Mouse (Mus musculus): Measurements from ENCODE around the gene Aqp2. TPM values are rescaled to one million over a fixed set of nuclear protein-coding genes. Genes with fewer than 3 reads are reported as not detected.

Gene Aqp2
- not detected in 2 replicates for polyA plus RNA-seq (2015; fragmentation: Nextera tagmentation; extraction: Ambion mirVana)

DNA sequence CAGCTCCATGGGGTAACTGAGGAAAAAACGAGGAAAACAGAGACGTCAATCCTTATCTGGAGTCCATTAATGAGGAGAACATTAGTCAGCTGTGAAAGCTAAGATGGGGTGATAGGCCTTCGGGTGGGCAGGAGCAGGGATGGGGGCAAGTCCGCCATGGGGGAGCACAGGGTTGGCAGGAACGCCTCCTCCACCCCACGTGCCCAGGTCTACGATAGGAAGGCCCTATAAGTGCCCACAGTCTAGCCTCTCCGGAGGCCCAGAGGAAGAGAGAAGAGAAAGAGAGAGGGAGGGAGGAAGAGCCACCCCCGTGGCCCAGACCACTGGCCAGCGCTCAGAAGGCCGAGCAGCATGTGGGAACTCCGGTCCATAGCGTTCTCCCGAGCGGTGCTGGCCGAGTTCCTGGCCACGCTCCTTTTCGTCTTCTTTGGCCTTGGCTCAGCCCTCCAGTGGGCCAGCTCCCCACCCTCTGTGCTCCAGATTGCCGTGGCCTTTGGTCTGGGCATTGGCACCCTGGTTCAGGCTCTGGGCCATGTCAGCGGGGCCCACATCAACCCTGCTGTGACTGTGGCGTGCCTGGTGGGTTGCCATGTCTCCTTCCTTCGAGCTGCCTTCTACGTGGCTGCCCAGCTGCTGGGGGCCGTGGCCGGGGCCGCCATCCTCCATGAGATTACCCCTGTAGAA lies at the start of gene Aqp2:
Aqp2 (plus strand) TSS at position 254 of the 684 bp plus-strand sequence.
- no peak within 1 kb of the TSS for H3K27ac ChIP-seq (ENCODE audit: low read length)
- ATAC-seq (ENCODE audit: insufficient read depth, low FRiP score), result no peak
- H3K9ac ChIP-seq (ENCODE audit: low read length), result no peak within 1 kb of the TSS
- H3K4me3 ChIP-seq (replicated peaks; ENCODE audit: low read length), result no peak within 1 kb of the TSS
- peaks cover 37% of the 10 kb centered on the region for H3K27me3 ChIP-seq (ENCODE audit: control insufficient read depth, insufficient read depth, low read length)
- 0 out of 2 replicates have a peak, but pooled peaks cover 4% of the 10 kb centered on the region for H3K4me1 ChIP-seq (ENCODE audit: control insufficient read depth, insufficient read depth, low read length)
- no peaks in the 10 kb centered on the region for H3K36me3 ChIP-seq (ENCODE audit: control insufficient read depth, insufficient read depth, low read length)
- H3K4me2 ChIP-seq (ENCODE audit: low read depth, low read length), result no peak within 1 kb of the TSS
- no peaks in the 10 kb centered on the region for H3K9me3 ChIP-seq (replicated peaks; ENCODE audit: control insufficient read depth, low read length)
- 81% methylated on average over 26 of the region's 26 CpGs for WGBS

DNA sequence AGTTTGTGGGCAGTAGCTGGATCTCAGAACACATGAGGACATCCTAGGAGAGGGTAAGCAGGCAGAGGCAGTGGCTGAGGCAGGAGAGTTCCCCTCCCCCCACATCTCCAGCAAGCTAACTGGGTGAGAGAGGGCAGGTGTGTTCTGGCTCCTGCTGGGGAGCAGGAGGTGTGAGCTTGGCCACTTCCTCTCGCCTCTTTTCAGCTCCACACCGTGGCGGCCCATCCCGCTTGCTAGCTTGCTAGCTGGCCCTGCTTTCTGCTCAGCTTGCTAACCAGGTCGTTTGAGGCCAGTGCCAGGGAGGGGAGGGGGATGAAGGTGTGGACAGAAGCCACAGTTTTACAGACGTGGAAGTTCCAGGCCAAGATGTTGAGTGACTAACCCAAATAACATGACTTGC lies 47.7 kb upstream of the Aqp2 start:
- 21% methylated on average over 6 of the region's 6 CpGs for WGBS
- H3K27me3 ChIP-seq (ENCODE audit: control insufficient read depth, insufficient read depth, low read length), result peaks cover 25% of the 10 kb centered on the region
- ATAC-seq (ENCODE audit: insufficient read depth, low FRiP score), result no peak
- H3K36me3 ChIP-seq (ENCODE audit: control insufficient read depth, insufficient read depth, low read length), result no peaks in the 10 kb centered on the region
- no peaks in the 10 kb centered on the region for H3K4me1 ChIP-seq (ENCODE audit: control insufficient read depth, insufficient read depth, low read length)
- H3K9me3 ChIP-seq (replicated peaks; ENCODE audit: control insufficient read depth, low read length), result no peaks in the 10 kb centered on the region
- no peak overlapping the region for H3K9ac ChIP-seq (ENCODE audit: low read length)
- H3K27ac ChIP-seq (ENCODE audit: low read length), result no peak overlapping the region
- no peak overlapping the region for H3K4me2 ChIP-seq (ENCODE audit: low read depth, low read length)
- no peak overlapping the region for H3K4me3 ChIP-seq (replicated peaks; ENCODE audit: low read length)

DNA sequence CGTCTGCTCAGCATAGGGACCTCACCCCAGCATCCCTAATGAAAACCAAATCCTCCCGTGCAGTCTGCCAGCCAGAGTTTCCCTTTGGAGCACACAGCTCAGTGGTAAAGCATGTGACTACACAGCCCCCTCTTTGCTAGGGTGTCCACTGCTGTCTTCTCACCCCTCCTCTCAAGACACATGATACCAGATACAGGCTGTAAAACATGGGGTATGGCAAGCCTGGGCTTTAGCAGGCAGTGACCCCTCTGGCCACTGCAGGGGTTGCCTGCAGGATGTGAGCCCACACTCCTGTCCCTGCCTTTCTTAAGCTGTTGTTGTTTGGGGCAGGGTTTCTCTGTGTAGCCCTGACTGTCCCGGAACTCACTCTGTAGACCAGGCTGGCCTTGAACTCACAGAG lies 46.8 kb upstream of the Aqp2 start:
- Histone ChIP-seq H3K4me1 (ENCODE audit: control insufficient read depth, insufficient read depth, low read length) (no peaks in the 10 kb centered on the region), H3K36me3 (ENCODE audit: control insufficient read depth, insufficient read depth, low read length) (no peaks in the 10 kb centered on the region), H3K4me3 (replicated peaks; ENCODE audit: low read length) (no peak overlapping the region), H3K4me2 (ENCODE audit: low read depth, low read length) (no peak overlapping the region), H3K27ac (ENCODE audit: low read length) (no peak overlapping the region), H3K9me3 (replicated peaks; ENCODE audit: control insufficient read depth, low read length) (no peaks in the 10 kb centered on the region), H3K27me3 (ENCODE audit: control insufficient read depth, insufficient read depth, low read length) (peaks cover 16% of the 10 kb centered on the region), H3K9ac (ENCODE audit: low read length) (no peak overlapping the region)
- WGBS, result 63% methylated on average over 3 of the region's 3 CpGs
- no peak for ATAC-seq (ENCODE audit: insufficient read depth, low FRiP score)

DNA sequence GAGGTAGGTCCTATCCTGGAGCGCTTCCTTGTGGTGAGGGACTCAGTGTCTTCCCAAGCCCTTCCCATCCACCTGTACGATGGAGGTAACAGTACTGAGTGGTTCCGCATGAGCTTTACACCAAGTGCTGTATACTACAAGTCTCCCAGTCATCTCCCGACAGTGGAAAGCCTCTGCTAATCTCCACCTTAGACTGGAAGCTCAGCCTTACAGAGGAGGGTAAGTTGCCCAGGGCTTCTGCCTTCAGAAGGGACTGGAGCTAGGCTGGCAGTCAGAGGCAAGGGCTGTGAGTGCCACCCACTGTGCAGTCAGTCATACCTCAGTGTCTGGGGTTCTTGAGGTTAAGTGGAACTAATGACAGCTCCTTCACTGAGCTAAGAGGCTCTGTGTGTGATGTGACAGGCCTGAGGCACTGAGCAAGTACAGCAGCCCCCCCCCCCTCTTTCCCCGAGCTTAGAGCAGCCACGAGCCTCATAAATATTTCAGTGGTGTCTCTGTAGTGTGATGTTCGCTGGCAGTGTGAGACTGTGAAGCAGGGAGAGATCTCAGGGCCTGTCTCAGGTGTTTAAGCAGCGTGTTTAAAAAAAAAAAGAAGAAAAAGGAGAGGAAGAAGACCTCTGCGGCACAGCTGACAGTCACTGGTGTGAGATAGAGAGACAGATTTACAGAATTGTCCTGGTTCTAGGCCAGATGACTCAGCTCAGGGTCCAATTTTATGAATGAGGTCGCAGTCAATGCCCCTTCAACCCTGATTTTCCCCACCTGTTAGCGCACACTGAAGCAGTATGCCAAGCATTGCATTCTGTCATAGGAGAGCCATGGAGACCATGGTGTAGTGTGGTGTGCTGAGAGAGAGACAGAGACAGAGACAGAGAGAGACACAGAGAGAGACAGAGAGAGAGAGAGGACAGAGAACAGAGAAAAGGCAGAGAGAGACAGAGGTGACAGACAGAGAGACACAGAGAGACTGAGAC lies 41.7 kb upstream of the Aqp2 start:
- Histone ChIP-seq H3K27ac (ENCODE audit: low read length) (no peak overlapping the region), H3K4me3 (replicated peaks; ENCODE audit: low read length) (no peak overlapping the region), H3K9me3 (replicated peaks; ENCODE audit: control insufficient read depth, low read length) (no peaks in the 10 kb centered on the region), H3K36me3 (ENCODE audit: control insufficient read depth, insufficient read depth, low read length) (no peaks in the 10 kb centered on the region), H3K4me1 (ENCODE audit: control insufficient read depth, insufficient read depth, low read length) (no peaks in the 10 kb centered on the region), H3K4me2 (ENCODE audit: low read depth, low read length) (no peak overlapping the region), H3K27me3 (ENCODE audit: control insufficient read depth, insufficient read depth, low read length) (no peaks in the 10 kb centered on the region), H3K9ac (ENCODE audit: low read length) (no peak overlapping the region)
- ATAC-seq (ENCODE audit: insufficient read depth, low FRiP score), result no peak
- WGBS, result 55% methylated on average over 11 of the region's 11 CpGs

DNA sequence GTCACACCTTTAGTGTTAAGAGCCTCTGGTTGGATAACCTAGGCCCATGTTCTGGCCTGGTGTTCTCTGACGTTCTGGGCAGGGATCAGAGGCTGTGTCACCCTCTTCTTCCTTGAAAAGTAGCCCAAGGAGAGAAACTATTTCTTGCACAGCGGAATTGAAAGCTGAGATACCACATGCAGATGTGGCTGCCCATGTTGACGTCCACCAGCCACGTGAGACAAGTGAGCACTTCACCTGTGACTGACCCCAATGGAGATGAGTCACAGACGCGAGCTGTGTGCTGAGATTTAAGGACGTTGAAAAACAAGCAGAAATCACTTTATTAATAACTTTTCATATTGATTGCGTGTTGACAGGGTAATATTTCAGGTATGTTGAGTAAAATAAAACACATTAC lies 39.0 kb upstream of the Aqp2 start:
- no peaks in the 10 kb centered on the region for H3K9me3 ChIP-seq (replicated peaks; ENCODE audit: control insufficient read depth, low read length)
- H3K9ac ChIP-seq (ENCODE audit: low read length), result no peak overlapping the region
- WGBS, result 57% methylated on average over 8 of the region's 8 CpGs
- no peaks in the 10 kb centered on the region for H3K36me3 ChIP-seq (ENCODE audit: control insufficient read depth, insufficient read depth, low read length)
- no peaks in the 10 kb centered on the region for H3K4me1 ChIP-seq (ENCODE audit: control insufficient read depth, insufficient read depth, low read length)
- H3K4me3 ChIP-seq (replicated peaks; ENCODE audit: low read length), result no peak overlapping the region
- no peak overlapping the region for H3K4me2 ChIP-seq (ENCODE audit: low read depth, low read length)
- ATAC-seq (ENCODE audit: insufficient read depth, low FRiP score), result 0 out of 2 replicates have a peak, but pooled peaks have one; percentile 9
- H3K27me3 ChIP-seq (ENCODE audit: control insufficient read depth, insufficient read depth, low read length), result no peaks in the 10 kb centered on the region
- no peak overlapping the region for H3K27ac ChIP-seq (ENCODE audit: low read length)

DNA sequence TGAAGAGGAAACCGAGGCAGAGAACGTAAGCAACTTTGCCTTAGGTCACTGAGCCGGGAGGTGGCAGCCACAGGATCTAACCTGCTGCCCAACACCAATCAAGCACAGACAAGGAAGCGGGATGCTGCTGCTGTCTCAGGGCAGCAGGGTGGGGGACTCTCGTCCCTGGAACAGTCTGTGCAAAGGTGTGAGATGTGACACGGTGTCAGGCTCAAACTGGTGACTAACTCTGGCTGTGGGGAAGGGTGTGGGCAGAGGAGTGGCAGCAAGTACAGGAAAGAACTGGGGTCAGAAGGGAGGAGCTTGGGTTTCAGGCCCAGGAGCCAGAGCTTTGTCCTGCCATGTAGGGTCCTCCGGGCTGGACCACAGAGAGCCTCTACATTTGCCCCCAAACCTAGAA lies 34.8 kb upstream of the Aqp2 start:
- WGBS, result 46% methylated on average over 7 of the region's 7 CpGs

GRCm38 (mm10) chr15:99546596-99546995 lies 32.3 kb upstream of the Aqp2 start:
- no peak overlapping the region for H3K9ac ChIP-seq (ENCODE audit: low read length)
- no peaks in the 10 kb centered on the region for H3K36me3 ChIP-seq (ENCODE audit: control insufficient read depth, insufficient read depth, low read length)
- H3K9me3 ChIP-seq (replicated peaks; ENCODE audit: control insufficient read depth, low read length), result no peaks in the 10 kb centered on the region
- no peak for ATAC-seq (ENCODE audit: insufficient read depth, low FRiP score)
- no peak overlapping the region for H3K4me2 ChIP-seq (ENCODE audit: low read depth, low read length)
- peaks cover 3% of the 10 kb centered on the region; the same call in 1 of the 2 replicates for H3K27me3 ChIP-seq (ENCODE audit: control insufficient read depth, insufficient read depth, low read length)
- H3K27ac ChIP-seq (ENCODE audit: low read length), result no peak overlapping the region
- H3K4me3 ChIP-seq (replicated peaks; ENCODE audit: low read length), result no peak overlapping the region
- no peaks in the 10 kb centered on the region for H3K4me1 ChIP-seq (ENCODE audit: control insufficient read depth, insufficient read depth, low read length)
- WGBS, result 69% methylated on average over 11 of the region's 11 CpGs

More for the DNA sequence above, 34.8 kb upstream of the Aqp2 start:
- no peaks in the 10 kb centered on the region for H3K9me3 ChIP-seq (replicated peaks; ENCODE audit: control insufficient read depth, low read length)
- no peak overlapping the region for H3K4me2 ChIP-seq (ENCODE audit: low read depth, low read length)
- H3K9ac ChIP-seq (ENCODE audit: low read length), result no peak overlapping the region
- ATAC-seq (ENCODE audit: insufficient read depth, low FRiP score), result peak; percentile 64; the same call in 1 of the 2 replicates
- no peaks in the 10 kb centered on the region for H3K36me3 ChIP-seq (ENCODE audit: control insufficient read depth, insufficient read depth, low read length)
- H3K27ac ChIP-seq (ENCODE audit: low read length), result no peak overlapping the region
- peaks cover 3% of the 10 kb centered on the region; the same call in 1 of the 2 replicates for H3K27me3 ChIP-seq (ENCODE audit: control insufficient read depth, insufficient read depth, low read length)
- H3K4me3 ChIP-seq (replicated peaks; ENCODE audit: low read length), result no peak overlapping the region
- H3K4me1 ChIP-seq (ENCODE audit: control insufficient read depth, insufficient read depth, low read length), result no peaks in the 10 kb centered on the region

GRCm38 (mm10) chr15:99547732-99548131 lies 31.1 kb upstream of the Aqp2 start:
- Histone ChIP-seq H3K9ac (ENCODE audit: low read length) (no peak overlapping the region), H3K27me3 (ENCODE audit: control insufficient read depth, insufficient read depth, low read length) (peaks cover 3% of the 10 kb centered on the region; the same call in 1 of the 2 replicates), H3K9me3 (replicated peaks; ENCODE audit: control insufficient read depth, low read length) (no peaks in the 10 kb centered on the region), H3K4me2 (ENCODE audit: low read depth, low read length) (no peak overlapping the region), H3K36me3 (ENCODE audit: control insufficient read depth, insufficient read depth, low read length) (no peaks in the 10 kb centered on the region), H3K4me3 (replicated peaks; ENCODE audit: low read length) (no peak overlapping the region), H3K4me1 (ENCODE audit: control insufficient read depth, insufficient read depth, low read length) (no peaks in the 10 kb centered on the region), H3K27ac (ENCODE audit: low read length) (no peak overlapping the region)
- no peak for ATAC-seq (ENCODE audit: insufficient read depth, low FRiP score)
- WGBS, result 68% methylated on average over 6 of the region's 6 CpGs

- Histone ChIP-seq H3K4me2 (ENCODE audit: low read depth, low read length) (no peak overlapping the region), H3K4me3 (replicated peaks; ENCODE audit: low read length) (no peak overlapping the region), H3K9me3 (replicated peaks; ENCODE audit: control insufficient read depth, low read length) (no peaks in the 10 kb centered on the region), H3K4me1 (ENCODE audit: control insufficient read depth, insufficient read depth, low read length) (no peaks in the 10 kb centered on the region; the same call in 1 of the 2 replicates), H3K27ac (ENCODE audit: low read length) (no peak overlapping the region), H3K36me3 (ENCODE audit: control insufficient read depth, insufficient read depth, low read length) (no peaks in the 10 kb centered on the region), H3K27me3 (ENCODE audit: control insufficient read depth, insufficient read depth, low read length) (peaks cover 3% of the 10 kb centered on the region; the same call in 1 of the 2 replicates), H3K9ac (ENCODE audit: low read length) (no peak overlapping the region)
- 54% methylated on average over 2 of the region's 2 CpGs for WGBS
- no peak for ATAC-seq (ENCODE audit: insufficient read depth, low FRiP score)
These were observed 29.0 kb upstream of the Aqp2 start for GRCm38 (mm10) chr15:99549901-99550300.
